Mouse (Mus musculus): ENCODE results near the gene Sfpq. TPM values are rescaled to one million over a fixed set of nuclear protein-coding genes. Genes with fewer than 3 reads are reported as not detected.

The Sfpq gene
- polyA plus RNA-seq, 1 experiment, result 134 TPM

DNA sequence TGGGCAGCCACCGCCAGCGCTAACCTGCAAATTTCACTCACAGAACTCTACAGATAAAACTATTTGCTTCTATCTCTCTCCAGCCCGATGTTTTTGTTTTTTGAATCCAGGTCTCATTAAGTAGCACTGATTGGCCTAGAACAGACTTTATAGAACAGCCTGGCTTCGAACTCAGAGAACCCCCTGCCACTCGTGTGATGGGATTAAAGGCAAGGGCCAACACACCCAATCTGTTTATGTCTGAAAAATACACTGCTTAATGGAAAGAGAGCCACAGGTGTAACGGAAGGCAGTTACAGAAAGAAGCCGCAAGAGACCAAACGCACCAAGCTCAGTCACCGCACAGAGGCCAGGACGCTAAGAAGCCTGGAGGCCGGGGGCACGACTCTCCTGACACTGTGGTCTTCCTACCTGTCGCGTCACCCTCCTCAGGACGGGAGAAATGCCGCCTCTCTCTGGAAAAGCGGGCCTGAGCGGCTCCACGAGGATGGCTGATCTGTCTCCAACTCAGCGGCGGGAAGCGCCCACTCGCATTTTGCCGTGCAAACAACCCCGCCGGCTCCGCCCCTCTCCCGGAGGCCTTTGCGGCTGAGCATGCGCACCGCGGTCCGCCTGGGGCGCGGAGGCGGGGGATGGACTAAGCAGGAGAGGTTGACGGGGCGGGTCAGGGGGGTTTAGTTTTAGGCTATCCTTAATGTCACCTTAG is 39.6 kb downstream of the Sfpq start, which contains the start of gene Zmym1:
Zmym1 (minus strand) TSS at position 568 of the 706 bp plus-strand sequence.
- peak; percentile 87 to 89 for DNase-seq
- Histone ChIP-seq H3K27me3 (ENCODE audit: control insufficient read depth, insufficient read depth, low read length) (no peaks in the 10 kb centered on the region), H3K4me1 (ENCODE audit: control insufficient read depth, insufficient read depth, low read length) (0 out of 2 replicates have a peak, but pooled peaks cover 2% of the 10 kb centered on the region), H3K4me3 (replicated peaks; ENCODE audit: insufficient read depth, low read depth, low read length) (peak within 1 kb of the TSS; percentile 97), H3K27ac (ENCODE audit: insufficient read depth, low read length) (no peak within 1 kb of the TSS)
- 1% methylated on average over 38 of the region's 38 CpGs for WGBS
- peak; percentile 77 for TF ChIP-seq POLR2A (IDR thresholded peaks at IDR 0.05; ENCODE audit: borderline replicate concordance, insufficient read depth, low read length)
- no peak for TF ChIP-seq CTCF (IDR thresholded peaks at IDR 0.05; ENCODE audit: borderline replicate concordance, insufficient read depth, low read depth, low read length)

DNA sequence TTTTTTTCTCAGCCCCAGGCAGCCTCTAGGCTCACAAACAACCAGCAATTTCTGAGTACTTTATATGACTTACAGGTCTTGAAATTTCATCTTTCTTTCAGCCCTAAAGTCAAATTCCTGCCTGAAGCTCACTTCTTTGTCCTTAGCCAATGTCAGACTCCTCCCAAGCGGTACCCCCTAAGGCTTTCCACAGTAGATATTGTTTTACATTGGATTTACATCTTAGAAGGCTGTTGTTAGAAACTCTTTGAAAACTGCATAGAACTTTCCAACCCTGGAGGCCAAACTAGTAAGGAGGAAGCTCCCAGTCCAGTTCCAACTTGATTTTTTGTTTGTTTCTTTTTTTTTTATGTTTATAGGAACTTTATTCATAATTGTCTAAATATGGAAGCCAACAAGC is 42.9 kb downstream of the Sfpq start:
- WGBS, result 51% methylated on average over 1 of the region's 1 CpGs
- DNase-seq, result no peak
- Histone ChIP-seq H3K27ac (ENCODE audit: insufficient read depth, low read length) (no peak overlapping the region), H3K4me1 (ENCODE audit: control insufficient read depth, insufficient read depth, low read length) (0 out of 2 replicates have a peak, but pooled peaks cover 2% of the 10 kb centered on the region), H3K27me3 (ENCODE audit: control insufficient read depth, insufficient read depth, low read length) (no peaks in the 10 kb centered on the region), H3K4me3 (replicated peaks; ENCODE audit: insufficient read depth, low read depth, low read length) (no peak overlapping the region)
- TF ChIP-seq POLR2A (IDR thresholded peaks at IDR 0.05; ENCODE audit: borderline replicate concordance, insufficient read depth, low read length), result no peak
- TF ChIP-seq CTCF (IDR thresholded peaks at IDR 0.05; ENCODE audit: borderline replicate concordance, insufficient read depth, low read depth, low read length), result no peak

DNA sequence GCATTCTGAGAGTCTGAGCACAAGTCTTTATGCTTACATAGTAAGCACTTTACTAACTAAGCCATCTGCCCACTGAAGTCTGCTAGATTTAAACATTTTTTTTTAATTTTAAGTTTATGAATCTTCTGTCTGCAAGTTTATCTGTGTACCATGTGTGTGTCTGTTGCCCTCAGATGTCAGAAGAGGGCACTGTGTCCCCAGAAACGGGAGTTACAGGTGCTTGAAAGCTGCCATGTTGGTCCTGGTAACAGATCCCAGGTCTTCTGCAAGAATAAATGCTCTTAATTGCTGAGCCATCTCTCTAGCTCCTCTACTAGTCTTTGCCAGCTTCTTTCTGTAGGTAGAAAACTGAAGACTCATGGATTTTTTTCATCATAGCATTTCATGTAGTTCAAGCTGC is 53.8 kb downstream of the Sfpq start:
- Histone ChIP-seq H3K4me3 (replicated peaks; ENCODE audit: insufficient read depth, low read depth, low read length) (no peak overlapping the region), H3K27ac (ENCODE audit: insufficient read depth, low read length) (no peak overlapping the region), H3K4me1 (ENCODE audit: control insufficient read depth, insufficient read depth, low read length) (peaks cover 7% of the 10 kb centered on the region; the same call in 1 of the 2 replicates), H3K27me3 (ENCODE audit: control insufficient read depth, insufficient read depth, low read length) (no peaks in the 10 kb centered on the region)
- TF ChIP-seq POLR2A (IDR thresholded peaks at IDR 0.05; ENCODE audit: borderline replicate concordance, insufficient read depth, low read length) (no peak), CTCF (IDR thresholded peaks at IDR 0.05; ENCODE audit: borderline replicate concordance, insufficient read depth, low read depth, low read length) (no peak)
- DNase-seq, result no peak
- WGBS, result 62% methylated on average over 1 of the region's 1 CpGs

DNA sequence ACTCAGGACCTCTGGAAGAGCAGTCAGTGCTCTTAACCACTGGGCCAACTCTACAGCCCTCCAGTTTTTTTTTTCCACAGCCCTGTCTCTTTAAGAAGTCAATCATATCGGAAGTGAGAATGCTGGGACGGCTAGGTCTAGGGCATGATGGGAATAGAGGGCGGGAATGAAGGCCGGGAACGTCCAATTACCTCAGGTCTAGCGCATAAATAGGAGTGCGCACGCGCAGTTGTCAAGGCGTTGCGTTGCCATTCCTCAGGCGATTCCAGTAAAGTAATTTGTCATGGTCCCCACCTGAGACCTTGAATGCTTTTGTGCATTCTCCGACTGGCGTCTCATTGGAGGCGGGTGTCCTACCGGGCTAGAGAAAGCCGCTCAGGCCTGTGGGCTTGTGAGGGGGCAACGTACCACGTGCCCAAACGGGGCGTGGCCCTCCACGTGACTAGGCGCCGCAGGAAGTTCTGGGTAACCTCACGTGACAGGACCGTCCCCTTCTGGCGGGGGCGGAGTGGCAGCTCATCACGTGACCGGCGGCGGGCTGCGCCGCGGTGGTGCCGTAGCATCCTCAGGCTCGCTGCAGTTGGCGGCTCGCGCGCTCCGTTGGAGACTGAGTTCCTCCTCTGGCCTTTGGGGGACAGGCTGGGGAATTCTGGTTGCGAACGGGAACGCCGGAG is 55.9 kb downstream of the Sfpq start, which contains the start of gene Zmym6:
Zmym6 (plus strand) TSS at position 509 of the 674 bp plus-strand sequence.
- WGBS, result under 1% methylated on average over 46 of the region's 46 CpGs
- H3K27me3 ChIP-seq (ENCODE audit: control insufficient read depth, insufficient read depth, low read length), result no peaks in the 10 kb centered on the region
- H3K27ac ChIP-seq (ENCODE audit: insufficient read depth, low read length), result peak within 1 kb of the TSS; percentile 52
- peak within 1 kb of the TSS; percentile 80 for H3K4me3 ChIP-seq (replicated peaks; ENCODE audit: insufficient read depth, low read depth, low read length)
- H3K4me1 ChIP-seq (ENCODE audit: control insufficient read depth, insufficient read depth, low read length), result peaks cover 7% of the 10 kb centered on the region; the same call in 1 of the 2 replicates
- TF ChIP-seq POLR2A (IDR thresholded peaks at IDR 0.05; ENCODE audit: borderline replicate concordance, insufficient read depth, low read length) (peak; percentile 93), CTCF (IDR thresholded peaks at IDR 0.05; ENCODE audit: borderline replicate concordance, insufficient read depth, low read depth, low read length) (no peak; the same call in 1 of the 2 replicates)
- peak; percentile 95 to 96 for DNase-seq

DNA sequence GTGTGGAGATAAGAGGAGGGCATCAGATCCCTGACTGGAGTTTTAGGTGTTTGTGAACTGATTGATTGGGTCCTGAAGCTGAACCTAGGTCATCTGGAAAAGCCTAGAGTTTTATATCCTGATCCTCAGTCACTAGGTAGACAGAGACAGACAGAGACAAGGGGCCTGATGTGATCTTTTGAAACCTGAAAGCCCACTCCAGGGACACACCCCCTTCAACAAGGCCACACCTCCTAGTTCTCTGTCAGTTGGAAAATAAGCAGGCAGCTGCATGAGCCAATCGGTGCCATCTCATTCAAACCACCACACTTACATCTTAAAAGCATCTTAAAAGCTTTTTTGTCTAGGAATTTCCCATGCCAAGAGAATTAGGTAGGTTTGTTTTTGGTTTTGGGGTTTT is 59.7 kb downstream of the Sfpq start:
- no peak for DNase-seq
- H3K27ac ChIP-seq (ENCODE audit: insufficient read depth, low read length), result no peak overlapping the region
- 35% methylated on average over 1 of the region's 1 CpGs for WGBS
- TF ChIP-seq CTCF (IDR thresholded peaks at IDR 0.05; ENCODE audit: borderline replicate concordance, insufficient read depth, low read depth, low read length) (no peak), POLR2A (IDR thresholded peaks at IDR 0.05; ENCODE audit: borderline replicate concordance, insufficient read depth, low read length) (no peak)
- peaks cover 7% of the 10 kb centered on the region; the same call in 1 of the 2 replicates for H3K4me1 ChIP-seq (ENCODE audit: control insufficient read depth, insufficient read depth, low read length)
- H3K27me3 ChIP-seq (ENCODE audit: control insufficient read depth, insufficient read depth, low read length), result no peaks in the 10 kb centered on the region
- no peak overlapping the region for H3K4me3 ChIP-seq (replicated peaks; ENCODE audit: insufficient read depth, low read depth, low read length)

DNA sequence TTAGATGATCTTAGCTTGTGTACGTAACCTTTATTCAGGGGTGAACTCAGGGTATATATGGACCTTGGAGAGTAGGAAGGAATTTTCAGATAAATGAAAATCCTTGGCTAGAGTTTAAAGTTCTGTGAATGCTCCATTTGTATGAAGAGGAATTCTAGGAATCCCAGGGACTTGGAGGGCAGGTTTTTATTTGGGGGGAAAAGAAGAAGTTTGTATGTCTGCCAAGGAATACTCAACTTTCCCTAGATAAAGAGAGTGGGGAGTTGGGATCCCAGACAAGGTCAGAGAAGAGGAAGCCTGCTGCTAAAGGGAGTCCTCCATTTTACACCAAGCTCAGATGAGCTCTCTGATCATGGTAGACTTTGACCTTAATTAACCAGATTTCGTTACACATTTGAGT is 62.0 kb downstream of the Sfpq start:
- TF ChIP-seq POLR2A (IDR thresholded peaks at IDR 0.05; ENCODE audit: borderline replicate concordance, insufficient read depth, low read length) (no peak), CTCF (IDR thresholded peaks at IDR 0.05; ENCODE audit: borderline replicate concordance, insufficient read depth, low read depth, low read length) (no peak)
- H3K4me1 ChIP-seq (ENCODE audit: control insufficient read depth, insufficient read depth, low read length), result peaks cover 4% of the 10 kb centered on the region; the same call in 1 of the 2 replicates
- no peak for DNase-seq
- no peak overlapping the region for H3K27ac ChIP-seq (ENCODE audit: insufficient read depth, low read length)
- H3K27me3 ChIP-seq (ENCODE audit: control insufficient read depth, insufficient read depth, low read length), result no peaks in the 10 kb centered on the region
- 90% methylated on average over 2 of the region's 2 CpGs for WGBS
- no peak overlapping the region for H3K4me3 ChIP-seq (replicated peaks; ENCODE audit: insufficient read depth, low read depth, low read length)

DNA sequence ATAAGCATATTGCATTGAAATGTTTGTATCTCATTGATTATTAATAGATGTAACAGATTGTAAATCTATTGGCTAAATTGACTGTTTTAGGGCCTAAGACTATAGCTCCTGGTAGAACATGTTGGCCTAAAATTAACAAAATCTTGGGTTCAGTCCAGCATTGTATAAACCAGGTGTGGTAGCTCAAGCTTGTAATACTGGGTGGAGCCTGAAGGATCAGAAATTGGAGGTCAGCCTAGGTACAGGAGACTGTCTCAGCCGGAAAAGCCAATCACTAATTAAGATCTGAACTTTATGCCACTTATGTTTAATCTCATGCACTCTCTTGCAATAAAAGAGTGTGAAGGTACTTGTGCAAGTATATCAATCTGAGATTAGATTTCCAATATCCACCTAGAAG is 64.6 kb downstream of the Sfpq start:
- no peaks in the 10 kb centered on the region for H3K27me3 ChIP-seq (ENCODE audit: control insufficient read depth, insufficient read depth, low read length)
- WGBS, result 76% methylated on average over 1 of the region's 1 CpGs
- no peak overlapping the region for H3K27ac ChIP-seq (ENCODE audit: insufficient read depth, low read length)
- no peak overlapping the region for H3K4me3 ChIP-seq (replicated peaks; ENCODE audit: insufficient read depth, low read depth, low read length)
- TF ChIP-seq POLR2A (IDR thresholded peaks at IDR 0.05; ENCODE audit: borderline replicate concordance, insufficient read depth, low read length) (no peak), CTCF (IDR thresholded peaks at IDR 0.05; ENCODE audit: borderline replicate concordance, insufficient read depth, low read depth, low read length) (no peak)
- DNase-seq, result no peak
- H3K4me1 ChIP-seq (ENCODE audit: control insufficient read depth, insufficient read depth, low read length), result no peaks in the 10 kb centered on the region

Other genes with a start within 250 kb of the Sfpq start
- gene Zmym4, start 53.2 kb upstream of the Sfpq start, polyA plus RNA-seq (2012; rRNA removed), result 25.7 and 27.6 TPM in 2 replicates
- gene Zmym1, start 39.8 kb downstream of the Sfpq start, polyA plus RNA-seq (2012; rRNA removed), result 9.0 and 10.0 TPM in 2 replicates
- 35.3 and 37.0 TPM in 2 replicates for gene Zmym6, start 56.1 kb downstream of the Sfpq start, polyA plus RNA-seq (2012; rRNA removed)
- 11.4 and 14.0 TPM in 2 replicates for gene Tmem35b, start 102.4 kb downstream of the Sfpq start, polyA plus RNA-seq (2012; rRNA removed)
- 56.1 and 59.8 TPM in 2 replicates for gene Dlgap3, start 147.9 kb downstream of the Sfpq start, polyA plus RNA-seq (2012; rRNA removed)
- 95.5 and 106 TPM in 2 replicates for gene Smim12, start 222.5 kb downstream of the Sfpq start, polyA plus RNA-seq (2012; rRNA removed)